Mouse (Mus musculus) forebrain, embryonic 10.5 days (tissue): ENCODE results near the gene Btf3. TPM values are rescaled to one million over a fixed set of nuclear protein-coding genes. Genes with fewer than 3 reads are reported as not detected.

Experiments
- DNase-seq: peaks from one replicate; pipeline ENCODE4 v3.0.0-alpha.2; 2017; ENCODE audit warnings: low spot score; ENCODE audit errors: extremely low spot score
- H3K27ac ChIP-seq: fragments of 300-500 bp; sonication (generic); 2 replicates; pipeline ENCODE4 v1.5.1; 2016; ENCODE audit warnings: mild to moderate bottlenecking
- H3K27me3 ChIP-seq: fragments of 300-500 bp; sonication (generic); 2 replicates; pipeline ENCODE4 v1.6.1; 2016; ENCODE audit warnings: mild to moderate bottlenecking; ENCODE audit not compliant: poor library complexity, severe bottlenecking
- H3K36me3 ChIP-seq: fragments of 300-500 bp; sonication (generic); replicated peaks from 2 replicates; pipeline ENCODE4 v1.6.1; 2016; ENCODE audit warnings: mild to moderate bottlenecking, moderate library complexity
- H3K4me1 ChIP-seq: fragments of 300-500 bp; sonication (generic); 2 replicates; pipeline ENCODE4 v1.6.1; 2016
- H3K4me3 ChIP-seq: fragments of 300-500 bp; sonication (generic); 2 replicates; pipeline ENCODE4 v1.5.1; 2016; ENCODE audit warnings: mild to moderate bottlenecking, moderate library complexity
- H3K9me3 ChIP-seq: fragments of 300-500 bp; sonication (generic); 2 replicates; pipeline ENCODE4 v1.6.1; 2016; ENCODE audit warnings: mild to moderate bottlenecking, moderate library complexity
- WGBS: fragments of 180-500 bp; shearing (Covaris S2); methylation state at CpG from one replicate; pipeline ENCODE4 v1.1.7; 2016; 5-methylcytosine and 5-hydroxymethylcytosine counted together
- polyA plus RNA-seq: library from polyadenylated mRNA; unstranded; fragments of >200 nt; fragmentation: Nextera tagmentation; extraction: Ambion mirVana; gene quantifications from 2 replicates; pipeline ENCODE4 v1.2.1, GENCODE M21; 2016

Btf3 gene
- 756 and 758 TPM in 2 replicates for polyA plus RNA-seq

DNA sequence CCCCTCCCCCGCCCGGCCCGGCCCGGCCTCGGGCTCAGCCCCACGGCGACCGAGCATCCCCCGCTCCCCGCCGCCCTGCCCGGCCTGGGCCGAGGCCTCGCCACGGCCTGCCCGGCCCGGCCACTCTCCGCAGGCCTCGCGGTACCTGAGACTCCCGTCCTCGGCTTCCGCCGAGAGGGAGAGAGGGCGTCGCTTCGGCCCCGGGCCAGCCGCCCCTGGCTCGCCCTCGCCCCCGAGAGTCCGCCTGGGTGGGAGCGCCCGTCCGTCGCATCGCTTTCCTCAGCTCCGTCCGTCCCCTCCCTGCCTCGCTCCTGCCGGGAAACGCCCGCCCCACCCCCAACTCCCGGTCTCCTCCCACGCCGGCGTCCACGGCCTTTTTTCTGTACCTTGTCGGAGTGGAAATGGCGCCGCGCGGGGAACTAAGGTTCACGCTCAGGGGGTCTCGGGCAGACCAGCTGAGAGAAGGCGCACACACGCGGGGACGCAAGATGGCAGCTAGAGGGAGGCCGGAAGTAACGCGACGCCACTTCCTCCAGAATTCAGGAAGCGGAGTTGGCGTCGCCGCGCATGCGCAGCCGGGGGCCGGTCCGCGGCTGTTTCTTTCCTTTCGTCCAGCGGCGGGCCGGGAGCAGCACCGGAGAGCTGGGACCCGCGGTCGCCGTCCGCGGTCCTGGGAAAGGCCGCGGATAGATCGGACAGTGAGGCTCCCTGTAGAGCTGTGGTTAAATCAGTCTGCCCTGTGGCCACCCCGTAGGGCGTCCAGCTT lies at the start of gene Btf3:
Gene Btf3, minus strand, starts transcription at position 527 of the 766 bp plus-strand sequence.
- H3K36me3 ChIP-seq: peaks cover 35% of the 10 kb centered on the region
- H3K27me3 ChIP-seq: no peaks in the 10 kb centered on the region
- H3K9me3 ChIP-seq: no peaks in the 10 kb centered on the region
- under 1% methylated on average over 89 of the region's 90 CpGs for WGBS
- peaks cover 21% of the 10 kb centered on the region for H3K4me1 ChIP-seq
- peak within 1 kb of the TSS; percentile 99 for H3K27ac ChIP-seq
- H3K4me3 ChIP-seq: peak within 1 kb of the TSS; percentile 100
- peak; percentile 97 for DNase-seq

DNA sequence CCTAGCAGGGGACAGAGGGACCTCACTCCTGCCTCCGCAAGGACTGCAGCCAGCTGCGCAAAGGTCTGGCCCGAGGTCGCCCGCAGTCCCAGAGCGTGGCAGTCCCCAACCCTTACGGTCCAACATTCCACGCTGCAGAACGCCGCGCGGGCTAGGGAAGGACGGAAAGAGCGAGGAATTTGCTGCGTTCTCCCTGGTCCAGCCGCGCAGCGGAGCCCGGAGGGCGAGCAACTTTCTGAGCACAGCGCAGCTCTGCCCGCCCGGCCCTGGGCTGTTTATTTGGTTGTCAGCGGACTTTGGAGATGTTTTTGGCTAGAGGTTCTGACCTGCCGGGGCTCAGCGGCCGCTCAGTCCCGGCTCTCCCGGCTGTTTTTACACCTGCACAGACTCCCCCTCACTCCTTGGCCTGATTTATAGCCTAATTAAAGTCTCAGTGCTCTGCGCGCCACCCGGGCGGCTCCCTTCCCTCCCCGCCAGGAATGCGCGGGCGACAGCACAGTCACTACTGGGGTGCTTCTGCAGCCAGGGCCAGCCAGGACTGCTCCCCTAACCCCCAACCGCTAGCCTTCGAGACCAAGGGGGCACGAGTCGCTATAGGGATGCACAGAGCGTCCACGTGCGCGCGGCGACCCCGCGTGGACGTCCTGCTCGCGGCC lies 49.1 kb upstream of the Btf3 start:
- Histone ChIP-seq H3K27ac (peak overlapping the region; percentile 80), H3K27me3 (peaks cover 100% of the 10 kb centered on the region), H3K36me3 (no peaks in the 10 kb centered on the region), H3K4me3 (peak overlapping the region; percentile 44), H3K9me3 (no peaks in the 10 kb centered on the region), H3K4me1 (peaks cover 39% of the 10 kb centered on the region)
- WGBS: under 1% methylated on average over 52 of the region's 52 CpGs
- peak; percentile 69 for DNase-seq

DNA sequence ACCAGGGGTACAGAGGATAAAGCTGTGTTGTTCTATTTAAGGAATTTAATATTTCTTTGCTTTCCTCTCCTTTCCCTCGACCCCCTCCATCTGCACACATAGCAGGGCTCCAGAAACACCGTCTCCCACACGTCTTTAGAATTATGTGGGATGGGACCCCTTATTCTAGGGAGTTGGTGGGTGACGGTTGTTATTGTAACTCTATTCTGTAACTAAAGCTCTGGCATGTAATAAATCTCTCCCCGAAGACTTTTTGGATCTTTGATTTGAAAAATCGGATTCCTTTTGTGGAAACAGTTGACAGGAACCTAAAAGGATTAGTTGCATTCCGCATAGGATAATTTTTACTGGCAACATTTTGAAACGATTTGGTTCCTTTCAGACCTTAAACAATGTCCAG lies 48.3 kb upstream of the Btf3 start:
- WGBS: 2% methylated on average over 8 of the region's 8 CpGs
- DNase-seq: no peak
- peaks cover 100% of the 10 kb centered on the region for H3K27me3 ChIP-seq

DNA sequence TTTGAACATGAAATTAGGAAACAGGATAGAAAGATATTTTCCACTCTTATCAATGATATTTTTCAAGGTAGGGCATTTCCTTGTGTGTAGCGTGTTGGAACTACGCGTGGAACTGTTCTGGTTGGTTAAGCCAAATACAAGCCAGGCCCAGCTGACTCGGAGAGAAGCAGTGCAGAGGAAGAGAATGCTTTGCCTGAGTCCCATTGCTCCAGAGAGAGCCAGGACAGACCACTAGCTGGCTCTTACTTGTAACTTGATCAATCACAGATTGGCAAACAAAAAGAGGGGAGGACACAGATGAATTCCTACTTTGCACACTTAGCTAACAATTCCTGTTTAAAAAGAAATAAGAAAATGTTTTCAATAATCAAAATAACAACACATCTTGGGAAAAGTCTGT lies 46.2 kb upstream of the Btf3 start:
- Histone ChIP-seq H3K36me3 (no peaks in the 10 kb centered on the region), H3K4me3 (no peak overlapping the region), H3K4me1 (peaks cover 59% of the 10 kb centered on the region), H3K9me3 (no peaks in the 10 kb centered on the region), H3K27me3 (peaks cover 100% of the 10 kb centered on the region), H3K27ac (no peak overlapping the region)
- WGBS: 3% methylated on average over 4 of the region's 4 CpGs
- peak; percentile 27 for DNase-seq

More for the DNA sequence above, 48.3 kb upstream of the Btf3 start:
- H3K4me1 ChIP-seq: peaks cover 43% of the 10 kb centered on the region
- no peak overlapping the region for H3K27ac ChIP-seq
- H3K4me3 ChIP-seq: no peak overlapping the region
- no peaks in the 10 kb centered on the region for H3K36me3 ChIP-seq
- no peaks in the 10 kb centered on the region for H3K9me3 ChIP-seq

DNA sequence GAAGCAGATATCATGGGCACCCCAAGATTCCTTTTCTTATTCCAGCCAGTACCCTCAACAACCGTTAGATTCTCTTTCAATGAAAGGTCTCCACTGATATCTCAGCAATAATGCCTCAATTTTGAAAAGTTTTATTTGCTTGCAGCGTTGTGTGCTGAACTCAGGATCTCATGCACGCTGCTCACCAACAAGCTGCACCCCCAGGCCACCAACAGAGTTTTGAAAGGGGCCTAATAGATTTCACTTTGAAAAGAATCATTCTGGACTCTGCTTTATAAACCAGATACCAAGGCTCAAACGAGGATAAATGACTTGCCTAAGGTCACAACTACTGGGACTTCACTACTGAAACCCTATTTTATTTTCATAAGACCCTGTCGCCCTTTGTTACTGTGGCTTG lies 44.4 kb upstream of the Btf3 start:
- H3K4me1 ChIP-seq: peaks cover 46% of the 10 kb centered on the region
- H3K27me3 ChIP-seq: peaks cover 100% of the 10 kb centered on the region
- no peak overlapping the region for H3K27ac ChIP-seq
- no peaks in the 10 kb centered on the region for H3K36me3 ChIP-seq
- DNase-seq: no peak
- no peak overlapping the region for H3K4me3 ChIP-seq
- WGBS: 2% methylated on average over 5 of the region's 5 CpGs
- H3K9me3 ChIP-seq: no peaks in the 10 kb centered on the region

DNA sequence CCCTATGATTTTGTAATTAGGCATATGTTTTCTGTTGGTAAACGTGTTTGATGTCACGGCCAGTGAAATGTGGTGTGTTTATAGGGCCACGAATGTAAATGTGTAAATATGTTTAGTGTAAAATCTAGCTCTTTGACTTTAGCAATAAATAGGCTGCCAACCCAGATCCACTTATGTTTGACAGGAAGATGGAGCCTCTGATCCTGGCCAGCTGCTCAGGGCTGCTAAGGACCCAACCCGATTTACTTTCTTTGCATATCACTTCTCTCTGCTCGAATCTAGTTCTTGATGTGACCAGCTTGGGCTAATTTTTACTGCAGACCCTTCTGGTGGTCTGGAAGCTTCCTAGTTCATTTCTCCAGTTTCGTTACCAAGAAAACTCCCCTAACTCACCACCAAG lies 43.6 kb upstream of the Btf3 start:
- H3K27me3 ChIP-seq: peaks cover 100% of the 10 kb centered on the region
- peak; percentile 20 for DNase-seq
- H3K9me3 ChIP-seq: no peaks in the 10 kb centered on the region
- no peak overlapping the region for H3K4me3 ChIP-seq
- no peaks in the 10 kb centered on the region for H3K36me3 ChIP-seq
- H3K27ac ChIP-seq: no peak overlapping the region
- 2% methylated on average over 6 of the region's 6 CpGs for WGBS
- peaks cover 46% of the 10 kb centered on the region for H3K4me1 ChIP-seq

DNA sequence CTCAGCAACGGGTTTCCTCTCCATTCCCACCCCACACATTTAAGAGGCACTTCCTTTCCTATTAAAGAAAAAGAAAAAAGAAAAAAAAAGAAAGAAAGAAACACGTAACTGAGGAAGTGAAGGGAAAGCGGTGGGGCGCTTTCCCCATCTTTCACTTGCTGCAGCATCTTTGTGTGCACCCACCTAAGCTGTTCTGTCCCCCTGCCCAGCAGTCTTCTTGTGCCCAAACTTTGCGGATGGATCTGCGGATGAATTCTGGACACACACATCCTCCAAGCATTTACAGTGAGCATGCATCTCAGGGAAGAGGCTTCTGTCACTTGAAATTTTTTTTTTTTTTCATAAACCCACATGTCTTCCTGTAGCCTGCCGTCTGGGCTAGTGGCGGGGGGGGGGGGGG lies 42.5 kb upstream of the Btf3 start:
- DNase-seq: peak; percentile 33
- no peaks in the 10 kb centered on the region for H3K36me3 ChIP-seq
- peaks cover 100% of the 10 kb centered on the region for H3K27me3 ChIP-seq
- H3K9me3 ChIP-seq: no peaks in the 10 kb centered on the region
- H3K4me3 ChIP-seq: peak overlapping the region; percentile 18; the same call in 1 of the 2 replicates
- peaks cover 50% of the 10 kb centered on the region for H3K4me1 ChIP-seq
- peak overlapping the region; percentile 51; the same call in 1 of the 2 replicates for H3K27ac ChIP-seq
- WGBS: 1% methylated on average over 6 of the region's 8 CpGs

DNA sequence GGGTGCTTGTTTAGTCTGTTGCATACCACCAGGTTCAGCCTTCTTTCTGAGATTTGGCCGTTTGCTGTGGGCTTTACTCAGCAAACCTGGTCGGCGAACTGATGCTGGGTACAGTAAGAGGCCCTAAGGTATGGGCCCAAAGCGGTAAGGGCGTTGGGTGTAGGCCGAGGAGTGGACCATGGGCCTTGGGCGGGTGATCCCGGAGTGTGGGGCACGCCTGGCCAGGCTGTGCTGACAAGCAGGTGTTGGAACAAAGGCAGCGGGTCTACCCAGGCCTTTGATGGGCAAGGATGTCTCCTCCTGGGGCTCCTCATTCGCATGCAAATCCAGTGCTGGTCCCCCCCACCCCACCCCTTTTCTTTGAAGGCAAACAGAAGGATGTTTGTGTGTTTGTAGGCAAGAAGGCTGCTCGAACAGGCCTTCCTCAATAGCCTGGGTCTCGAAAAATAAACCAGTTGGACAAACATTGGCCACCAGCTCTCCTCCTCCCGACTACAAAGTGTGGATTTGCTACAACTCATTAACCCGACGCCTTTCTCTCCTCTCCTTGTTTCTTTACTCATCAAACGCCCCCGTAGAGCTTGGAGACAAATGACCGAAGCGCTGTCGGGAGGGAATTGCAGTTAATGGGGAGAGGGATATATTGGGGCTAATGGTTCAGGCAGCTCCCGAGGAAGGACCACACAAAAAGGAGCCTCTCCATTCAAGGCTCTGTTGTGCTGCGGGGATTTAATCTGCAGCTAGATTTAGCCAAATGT lies 41.8 kb upstream of the Btf3 start:
- H3K4me3 ChIP-seq: peak overlapping the region; percentile 65
- H3K27ac ChIP-seq: peak overlapping the region; percentile 76
- under 1% methylated on average over 23 of the region's 23 CpGs for WGBS
- no peaks in the 10 kb centered on the region for H3K36me3 ChIP-seq
- no peaks in the 10 kb centered on the region for H3K9me3 ChIP-seq
- H3K27me3 ChIP-seq: peaks cover 100% of the 10 kb centered on the region
- peaks cover 56% of the 10 kb centered on the region for H3K4me1 ChIP-seq
- DNase-seq: peak; percentile 66

DNA sequence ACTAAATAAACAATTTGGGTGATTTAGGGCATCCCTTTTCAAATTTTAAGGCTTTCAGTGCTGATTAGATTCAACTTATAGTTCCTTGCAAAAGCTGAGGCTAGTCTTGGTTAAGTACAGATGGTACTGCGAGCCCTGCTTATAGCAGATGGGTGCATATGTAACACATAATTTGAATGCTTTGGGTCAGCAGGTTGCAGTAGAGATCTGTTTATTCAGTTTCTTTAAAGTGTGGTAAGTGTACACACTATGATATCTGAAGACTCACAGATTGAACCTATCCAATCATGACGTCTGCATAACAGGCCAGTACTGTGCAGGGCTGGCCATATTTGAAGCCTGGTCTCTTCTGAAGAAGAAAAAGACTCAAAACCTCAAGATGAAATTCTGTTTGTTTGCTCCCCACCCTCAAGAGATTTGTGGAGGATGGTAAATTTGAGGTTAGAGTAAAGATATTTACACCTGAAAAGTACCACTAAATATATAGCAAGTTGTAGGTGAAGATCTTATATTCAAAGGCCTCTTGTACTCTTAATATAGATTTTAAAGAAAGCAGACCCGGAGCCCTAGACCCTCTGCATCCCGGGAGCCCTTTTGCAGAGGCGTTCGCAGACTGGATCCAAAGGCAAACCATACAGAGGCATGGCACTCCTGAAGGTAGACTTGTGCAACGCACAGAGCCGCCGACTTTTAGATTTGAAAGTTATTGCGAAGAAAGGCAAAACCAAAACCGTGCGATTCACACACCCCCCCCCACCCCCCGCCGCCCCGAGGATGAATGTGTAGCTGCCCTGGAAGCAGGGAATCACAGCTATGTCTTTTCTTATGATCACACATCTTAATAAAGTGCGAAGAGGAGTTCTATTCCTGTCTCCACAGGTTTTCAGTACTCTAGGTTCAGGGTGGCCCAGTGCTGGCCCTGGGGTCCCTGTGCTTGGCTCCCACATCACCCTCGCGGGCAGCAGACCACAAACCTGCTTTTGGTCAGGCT lies 40.9 kb upstream of the Btf3 start:
- Histone ChIP-seq H3K36me3 (no peaks in the 10 kb centered on the region), H3K27ac (peak overlapping the region; percentile 76), H3K4me3 (peak overlapping the region; percentile 65), H3K27me3 (peaks cover 100% of the 10 kb centered on the region), H3K4me1 (peaks cover 56% of the 10 kb centered on the region), H3K9me3 (no peaks in the 10 kb centered on the region)
- 1% methylated on average over 18 of the region's 18 CpGs for WGBS
- peak; percentile 25 for DNase-seq

DNA sequence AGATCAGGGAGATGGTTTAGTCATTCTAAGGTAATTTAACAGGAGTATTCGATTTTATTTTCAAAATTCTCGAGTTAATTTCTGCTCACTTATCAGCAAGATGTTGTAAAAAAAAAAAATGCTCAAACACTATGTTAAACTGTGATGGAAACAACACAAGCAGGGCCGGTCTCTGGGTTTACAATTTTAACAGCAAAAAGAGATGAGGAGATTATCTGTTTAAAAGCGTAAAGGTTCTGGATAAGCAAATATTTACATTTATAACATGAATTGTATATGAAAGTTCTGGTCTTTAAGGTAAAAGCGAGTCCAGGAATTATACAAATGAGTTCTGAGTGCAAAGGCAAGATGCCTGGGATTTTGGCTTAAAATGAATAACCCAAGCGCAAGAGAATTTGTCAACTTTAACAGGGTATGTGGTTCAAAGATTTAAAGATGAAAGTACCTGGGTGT lies 40.2 kb upstream of the Btf3 start:
- no peaks in the 10 kb centered on the region for H3K36me3 ChIP-seq
- H3K4me1 ChIP-seq: peaks cover 54% of the 10 kb centered on the region
- peak overlapping the region; percentile 65 for H3K4me3 ChIP-seq
- H3K27me3 ChIP-seq: peaks cover 100% of the 10 kb centered on the region
- H3K27ac ChIP-seq: peak overlapping the region; percentile 76
- WGBS: 5% methylated on average over 6 of the region's 6 CpGs
- no peaks in the 10 kb centered on the region for H3K9me3 ChIP-seq
- no peak for DNase-seq

DNA sequence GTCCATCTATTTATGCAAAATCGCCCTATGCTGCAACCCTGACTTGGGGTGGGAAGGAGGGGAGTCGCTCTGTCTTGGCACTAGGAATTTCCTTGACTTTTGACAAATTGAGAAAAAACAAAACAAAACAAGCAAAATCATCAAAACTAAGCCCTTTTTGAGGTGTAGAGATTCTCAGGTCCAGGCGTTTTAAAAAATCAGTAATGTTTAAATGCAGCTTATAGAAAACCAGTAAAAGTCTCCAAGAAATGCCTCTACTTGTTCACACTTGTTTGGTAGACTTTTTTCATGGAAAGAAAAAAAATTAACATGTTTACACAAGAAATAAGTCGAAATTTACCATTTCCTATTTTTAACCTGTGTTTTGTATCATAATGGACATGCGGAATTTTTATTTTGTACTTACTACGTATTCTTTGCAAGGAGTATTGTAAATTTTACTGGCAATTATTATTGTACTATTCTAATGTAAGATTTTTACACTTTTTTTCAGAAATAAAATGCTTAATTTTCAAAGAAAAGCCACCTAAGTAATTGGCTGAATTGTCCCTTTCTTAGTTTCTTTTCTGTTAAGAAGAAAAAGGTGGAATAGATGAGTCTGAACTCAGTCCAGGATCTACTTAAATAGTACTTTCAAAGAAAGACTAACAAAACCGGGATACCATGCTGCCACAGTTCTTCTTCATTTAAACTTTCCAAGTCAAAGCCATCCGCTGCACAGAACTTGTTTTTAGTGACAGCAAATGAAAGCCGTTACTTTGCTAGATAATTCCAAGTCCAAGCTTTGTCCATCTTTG lies 39.6 kb upstream of the Btf3 start:
- WGBS: 2% methylated on average over 9 of the region's 9 CpGs
- peaks cover 100% of the 10 kb centered on the region for H3K27me3 ChIP-seq
- no peak for DNase-seq
- peak overlapping the region; percentile 65 for H3K4me3 ChIP-seq
- peaks cover 59% of the 10 kb centered on the region for H3K4me1 ChIP-seq
- H3K36me3 ChIP-seq: no peaks in the 10 kb centered on the region
- peak overlapping the region; percentile 90 for H3K27ac ChIP-seq
- H3K9me3 ChIP-seq: no peaks in the 10 kb centered on the region
